Mouse (Mus musculus) urinary bladder, postnatal 10 days (tissue): ENCODE measurements around the gene Mtmr6.
A peak's percentile ranks its signal among the peaks of the same experiment; 100 is the strongest.

ENCODE experiments used
- DNase-seq: peaks from one replicate; pipeline ENCODE4 v3.0.0; 2022; ENCODE audit warnings: low spot score

Gene Mtmr6

DNA sequence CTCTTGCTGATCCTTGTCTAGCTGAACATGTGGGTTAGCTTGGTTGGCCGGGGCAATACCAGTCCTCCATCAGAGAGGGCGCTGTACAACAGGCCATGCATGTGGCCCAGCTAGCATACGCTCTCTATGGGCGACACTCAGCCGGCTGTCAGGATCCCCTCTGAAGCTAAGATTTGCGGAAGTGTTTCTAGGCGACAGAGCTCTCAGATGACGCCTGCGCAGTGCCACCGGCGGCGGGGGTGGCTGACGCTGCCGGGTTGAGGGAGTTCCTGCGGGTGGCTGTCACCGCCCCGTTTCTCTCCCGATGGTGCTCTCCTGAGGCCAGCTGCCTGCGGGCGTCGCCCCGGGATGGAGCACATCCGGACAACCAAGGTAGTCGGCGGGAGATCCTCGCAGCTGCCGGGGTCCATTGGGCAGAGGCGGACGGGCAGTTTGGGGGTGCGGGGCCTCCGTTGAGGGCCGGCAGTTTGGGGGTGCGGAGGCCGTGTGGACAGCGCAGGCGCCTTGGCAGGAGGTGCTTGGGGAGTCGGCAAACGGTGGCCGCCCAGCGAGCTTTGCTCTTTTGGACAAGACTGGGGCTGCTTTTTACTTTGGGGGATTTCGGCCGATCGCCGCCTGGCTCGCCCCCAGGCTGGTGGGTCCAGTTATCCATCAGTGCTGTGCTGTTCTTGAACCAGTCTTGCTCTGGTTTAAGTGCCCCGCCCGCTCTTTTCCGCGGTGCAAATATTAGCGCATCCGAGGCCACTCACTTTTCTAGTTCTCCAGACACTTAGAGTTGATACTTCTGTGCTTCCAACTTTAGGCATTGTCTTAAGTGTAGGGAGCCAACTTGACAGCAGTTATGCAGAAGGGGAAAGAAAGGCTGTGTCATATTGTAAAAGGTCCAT is at the start of gene Mtmr6:
Gene Mtmr6, plus strand, starts transcription at position 239 of the 887 bp plus-strand sequence.
- DNase-seq = peak; percentile 73

GRCm38 (mm10) chr14:60216125-60216524 is 48.9 kb upstream of the Mtmr6 start:
- no peak for DNase-seq

GRCm38 (mm10) chr14:60217616-60218015 is 47.4 kb upstream of the Mtmr6 start:
- DNase-seq = no peak

GRCm38 (mm10) chr14:60219886-60220285 is 45.1 kb upstream of the Mtmr6 start:
- no peak for DNase-seq

GRCm38 (mm10) chr14:60238551-60238950 is 26.5 kb upstream of the Mtmr6 start:
- DNase-seq = no peak

DNA sequence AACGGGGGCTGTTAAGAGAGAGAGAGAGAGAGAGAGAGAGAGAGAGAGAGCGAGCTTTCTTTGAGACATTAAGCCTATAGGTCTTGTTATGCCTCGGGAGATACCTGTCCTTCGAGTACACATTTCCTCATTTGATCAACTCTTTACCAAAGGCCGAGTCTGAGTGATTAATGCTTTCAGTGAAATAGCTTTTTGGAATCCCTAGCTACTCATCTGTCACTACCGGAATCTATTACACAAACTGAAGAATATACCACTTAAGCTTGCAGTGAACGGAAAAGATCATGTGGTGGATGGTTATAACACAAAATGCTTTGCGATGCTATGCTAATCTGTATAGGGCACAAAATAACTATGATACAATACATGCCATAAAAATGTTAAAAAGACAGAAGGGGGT is 14.7 kb upstream of the Mtmr6 start:
- DNase-seq = no peak

GRCm38 (mm10) chr14:60250879-60251278 is 14.1 kb upstream of the Mtmr6 start:
- no peak for DNase-seq

- peak; percentile 92 for DNase-seq
These were observed 13.6 kb upstream of the Mtmr6 start, which contains the start of the genes Nupl1 and Gm49336 for GRCm38 (mm10) chr14:60251281-60252003. TSS of gene Nupl1 (minus strand) at chr14:60251431. TSS of gene Gm49336 (minus strand) at chr14:60251507.

- DNase-seq = no peak
These were observed 12.7 kb upstream of the Mtmr6 start for GRCm38 (mm10) chr14:60252004-60253000.

GRCm38 (mm10) chr14:60253466-60253865 is 11.6 kb upstream of the Mtmr6 start:
- DNase-seq = no peak

DNA sequence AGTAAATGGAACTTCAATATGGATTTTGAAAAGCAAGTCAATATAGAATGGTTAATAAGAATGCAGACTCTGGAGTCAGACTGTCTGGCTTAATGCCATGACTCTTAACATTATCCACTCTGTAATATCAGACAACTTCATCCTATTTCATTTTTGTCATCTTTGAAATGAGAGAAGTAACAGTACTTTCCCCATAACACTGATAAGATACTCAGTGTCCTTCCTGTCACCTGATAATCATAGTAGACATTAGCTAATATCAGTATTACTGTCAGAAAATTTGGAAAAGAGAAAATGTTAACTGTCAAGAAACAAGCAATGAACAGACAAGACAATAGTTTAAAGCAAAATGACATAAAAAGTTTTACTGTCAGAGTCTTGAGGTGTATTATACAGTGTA is 10.3 kb upstream of the Mtmr6 start:
- DNase-seq = no peak

- DNase-seq = no peak
These were observed 8.7 kb upstream of the Mtmr6 start for GRCm38 (mm10) chr14:60256356-60256755.

DNA sequence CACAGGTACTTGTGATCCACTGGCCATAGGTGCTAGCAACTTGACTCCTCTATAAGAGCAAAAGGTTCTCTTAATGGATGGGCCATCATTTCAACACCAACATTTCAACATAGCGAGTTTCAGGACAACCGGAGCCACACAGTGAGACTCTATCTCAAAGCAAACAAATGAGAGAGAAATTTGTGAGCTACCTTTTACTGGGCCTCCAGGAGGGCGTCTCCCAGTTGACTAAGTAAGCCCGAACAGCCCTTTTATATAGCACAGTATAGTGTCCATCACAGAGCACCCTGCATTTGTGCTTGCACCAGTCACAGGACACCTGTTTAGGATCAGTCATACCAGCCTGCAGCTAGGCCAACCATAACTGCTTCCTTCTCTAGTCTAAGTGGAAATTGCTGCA is 7.9 kb upstream of the Mtmr6 start:
- DNase-seq = no peak

DNA sequence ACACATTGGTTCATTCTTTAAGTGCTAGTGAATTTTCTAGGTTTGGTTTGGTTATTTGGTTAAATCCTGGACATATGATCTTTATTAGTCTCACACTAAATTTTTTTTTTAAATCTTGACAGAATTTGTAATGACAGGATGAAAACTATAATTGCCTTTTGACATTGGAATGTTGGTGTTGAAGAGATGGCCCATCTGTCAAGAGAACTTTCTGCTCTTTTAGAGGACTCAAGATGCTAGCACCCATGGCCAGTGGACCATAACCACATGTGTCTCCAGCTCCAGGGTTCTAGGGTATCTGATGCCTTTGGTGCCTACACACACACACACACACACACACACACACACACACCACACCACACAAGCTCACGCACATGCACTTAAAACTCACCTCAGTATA is 7.2 kb upstream of the Mtmr6 start:
- no peak for DNase-seq

GRCm38 (mm10) chr14:60262316-60262715 is 2.7 kb upstream of the Mtmr6 start:
- no peak for DNase-seq

DNA sequence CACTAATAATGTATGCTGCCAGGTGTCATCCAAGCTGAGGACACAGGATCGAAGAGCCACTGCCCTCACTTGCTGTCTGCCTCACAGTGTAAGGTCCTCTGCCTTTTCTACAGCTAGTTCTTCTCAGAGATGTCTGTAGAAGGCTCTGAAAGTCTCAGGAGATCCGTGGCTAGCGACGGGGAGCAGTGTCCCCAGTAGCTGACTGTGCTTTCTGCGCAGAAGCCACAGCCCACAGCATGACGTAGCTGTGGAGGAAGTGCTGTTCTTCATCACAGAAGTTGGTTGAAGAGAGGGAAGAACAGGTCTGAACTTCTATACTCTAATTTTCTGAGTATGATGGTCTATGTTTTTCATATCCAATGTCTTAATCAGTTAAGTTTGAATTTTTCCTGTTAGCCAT is 4.3 kb downstream of the Mtmr6 start:
- DNase-seq = no peak

- no peak for DNase-seq
These were observed 8.3 kb downstream of the Mtmr6 start for GRCm38 (mm10) chr14:60273346-60273745.

DNA sequence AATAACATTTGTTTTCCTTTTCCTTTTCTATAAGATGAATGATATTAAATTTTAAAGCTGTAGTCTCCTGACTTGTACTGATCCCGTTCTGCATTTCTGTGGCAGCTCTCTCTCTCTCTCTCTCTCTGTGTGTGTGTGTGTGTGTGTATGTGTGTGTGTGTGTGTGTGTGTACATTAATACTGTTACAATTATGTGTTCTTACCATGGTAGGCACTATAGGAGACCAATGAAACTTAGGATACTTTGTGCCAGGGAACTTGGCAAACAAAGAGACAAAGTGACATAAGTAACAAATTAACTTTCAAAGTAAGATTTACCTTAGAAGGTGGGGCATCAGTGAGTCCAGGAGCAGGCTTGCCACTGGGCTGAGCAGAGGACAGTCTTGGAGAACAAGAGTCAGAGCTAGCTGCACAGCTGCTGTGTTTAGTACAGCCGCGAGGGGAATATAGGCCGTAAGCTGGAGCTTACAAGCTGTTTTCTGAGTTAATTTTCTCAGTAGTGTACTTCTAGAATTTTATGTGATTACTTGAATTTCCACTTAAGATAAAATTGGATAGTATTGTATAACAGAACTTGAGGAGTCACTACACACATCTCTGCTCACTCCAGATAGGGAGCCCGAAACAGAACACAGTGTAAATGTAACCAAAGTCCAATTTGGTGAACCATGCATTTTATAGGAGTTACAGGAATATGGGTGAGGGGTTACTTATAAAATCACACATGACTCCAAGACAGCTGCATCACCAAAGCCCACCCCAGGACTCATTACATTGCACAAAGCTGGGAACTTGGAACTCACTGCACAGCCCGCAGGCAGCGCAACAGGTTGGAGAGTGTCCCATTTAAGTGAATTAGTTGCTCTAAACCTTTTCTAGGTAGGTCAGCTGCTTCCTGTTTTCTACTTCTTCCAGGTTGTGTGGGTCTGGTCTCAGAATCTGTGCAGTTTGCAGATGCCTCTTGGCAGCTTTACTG is 10.6 kb downstream of the Mtmr6 start:
- DNase-seq = no peak

GRCm38 (mm10) chr14:60286194-60286863 is 21.3 kb downstream of the Mtmr6 start:
- no peak for DNase-seq

DNA sequence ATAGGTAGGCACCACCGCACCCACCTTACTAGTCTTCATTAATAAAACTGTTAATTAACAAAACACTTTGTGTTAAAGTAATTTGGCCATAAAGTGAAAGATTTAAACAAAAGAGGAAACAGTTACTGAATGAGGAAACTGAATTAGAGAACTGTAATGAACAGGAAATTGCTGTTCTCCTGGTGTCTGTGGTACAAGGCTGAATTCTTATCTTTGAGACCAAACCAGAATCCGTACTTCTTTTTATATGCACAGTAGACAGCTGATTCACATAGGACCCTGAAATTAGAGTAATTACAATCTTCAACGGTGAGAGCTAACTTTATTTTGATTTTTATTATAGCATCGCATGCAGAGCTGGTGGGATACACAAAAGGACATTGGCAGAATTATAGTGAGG is 25.3 kb downstream of the Mtmr6 start:
- no peak for DNase-seq
